Mouse (Mus musculus): ENCODE data around the gene Olfr715. TPM values are rescaled to one million over a fixed set of nuclear protein-coding genes. Genes with fewer than 3 reads are reported as not detected.

The Olfr715 gene
- total RNA-seq (2023), result not detected

DNA sequence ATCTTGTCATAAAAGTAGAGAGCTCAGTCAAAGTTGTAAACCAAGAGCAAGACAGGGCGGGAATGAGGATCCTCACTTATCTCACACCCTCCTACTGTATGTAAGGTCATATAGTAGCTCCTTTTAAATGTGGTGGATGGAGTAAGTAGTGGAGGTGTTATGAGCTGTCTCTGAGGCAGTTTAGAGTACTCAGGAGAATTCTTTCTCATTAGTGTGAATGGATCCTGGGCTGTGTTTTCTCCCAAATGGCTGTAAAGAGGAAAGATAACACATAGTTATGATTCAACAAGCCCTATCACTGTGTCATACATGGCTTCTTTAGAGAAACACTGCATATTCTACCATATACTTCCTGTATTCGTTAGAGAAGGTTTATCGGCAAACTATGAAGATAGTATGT, at the start of gene Olfr715:
TSS of gene Olfr715 (minus strand) at position 101 of the 400 bp plus-strand sequence.

DNA sequence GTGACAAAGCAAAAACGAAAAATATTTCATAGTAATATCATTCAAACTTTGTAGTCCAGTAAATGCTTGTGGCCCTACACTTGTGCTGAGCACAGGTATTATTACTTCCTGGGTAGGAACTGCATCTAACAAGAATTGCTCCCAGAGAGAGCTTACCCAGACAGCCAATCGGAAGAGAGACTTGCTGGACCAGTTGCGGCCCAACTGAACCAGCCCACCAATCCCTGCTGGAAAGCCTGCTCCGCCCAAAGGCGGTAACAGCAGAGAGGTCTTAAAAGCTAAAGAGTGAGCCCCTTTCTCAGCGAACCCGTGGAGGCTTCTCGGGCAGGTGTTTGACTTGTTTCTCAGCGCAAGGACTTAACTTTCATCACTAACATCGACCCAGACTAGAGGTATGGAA, 35.8 kb upstream of the Olfr715 start, which contains the start of gene Nlrp14:
TSS of gene Nlrp14 (plus strand) at position 301 of the 400 bp plus-strand sequence.

DNA sequence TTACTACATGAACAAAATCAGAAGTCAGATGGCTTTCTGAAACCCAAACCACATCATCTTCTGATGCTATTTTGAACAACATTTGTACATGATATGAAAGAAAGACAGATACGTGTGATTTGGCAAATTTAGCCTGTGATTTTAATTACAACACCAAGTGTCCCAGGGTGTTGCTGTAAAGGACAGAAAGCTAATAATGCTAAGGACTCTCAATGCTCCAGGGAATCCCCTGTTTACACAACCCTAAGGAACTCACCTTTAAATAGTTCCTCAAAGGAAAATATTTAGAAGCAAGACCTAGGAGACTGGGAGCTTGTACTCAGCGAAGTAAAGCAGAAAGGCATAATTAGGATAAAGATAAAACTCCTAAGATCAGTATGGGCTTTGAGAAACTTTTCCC, 7.1 kb upstream of the Olfr715 start, which contains the start of gene Olfr716:
TSS of gene Olfr716 (plus strand) at position 301 of the 400 bp plus-strand sequence.

DNA sequence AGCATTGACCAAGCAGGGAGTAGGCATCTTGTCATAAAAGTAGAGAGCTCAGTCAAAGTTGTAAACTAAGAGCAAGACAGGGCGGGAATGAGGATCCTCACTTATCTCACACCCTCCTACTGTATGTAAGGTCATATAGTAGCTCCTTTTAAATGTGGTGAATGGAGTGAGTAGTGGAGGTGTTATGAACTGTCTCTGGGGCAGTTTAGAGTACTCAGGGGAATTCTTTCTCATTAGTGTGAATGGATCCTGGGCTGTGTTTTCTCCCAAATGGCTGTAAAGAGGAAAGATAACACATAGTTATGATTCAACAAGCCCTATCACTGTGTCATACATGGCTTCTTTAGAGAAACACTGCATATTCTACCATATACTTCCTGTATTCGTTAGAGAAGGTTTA, 20.6 kb downstream of the Olfr715 start, which contains the start of gene Olfr715b:
TSS of gene Olfr715b (minus strand) at position 101 of the 400 bp plus-strand sequence.

DNA sequence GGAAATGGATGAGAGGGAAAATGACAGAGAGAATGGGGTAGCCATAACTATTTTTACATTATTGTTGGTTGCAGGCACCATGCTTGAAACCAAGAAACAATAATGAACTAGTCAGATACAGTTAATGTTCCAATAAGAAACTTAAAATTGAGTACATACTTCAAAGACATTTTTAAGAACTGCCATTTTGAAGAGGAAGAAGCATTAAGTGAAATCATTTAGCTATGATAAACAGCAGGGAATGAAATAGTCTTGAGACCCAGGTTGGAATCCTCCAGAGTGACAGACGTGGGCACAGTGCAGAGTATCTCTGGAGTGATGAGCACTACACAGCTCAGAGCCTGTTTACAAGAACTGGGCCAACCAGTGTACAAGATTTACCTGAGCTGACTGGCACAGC, 38.0 kb downstream of the Olfr715 start, which contains the start of gene Olfr17:
TSS of gene Olfr17 (plus strand) at position 301 of the 400 bp plus-strand sequence.

Other genes with a start within 250 kb of the Olfr715 start
- not detected for gene Olfr706, start 242.9 kb downstream of the Olfr715 start, total RNA-seq (2023)
- gene Olfr707, start 229.8 kb downstream of the Olfr715 start, total RNA-seq (2023), result not detected
- not detected for gene Olfr1532-ps1, start 223.1 kb downstream of the Olfr715 start, total RNA-seq (2023)
- gene Olfr709-ps1, start 198.9 kb downstream of the Olfr715 start, total RNA-seq (2023), result under 1 TPM; 0.20 to 0.21 TPM
- not detected for gene Olfr710, start 182.8 kb downstream of the Olfr715 start, total RNA-seq (2023)
- gene Olfr6, start 167.1 kb downstream of the Olfr715 start, total RNA-seq (2023), result not detected
- not detected for gene Olfr711, start 155.6 kb downstream of the Olfr715 start, total RNA-seq (2023)
- gene Olfr2, start 125.0 kb downstream of the Olfr715 start, total RNA-seq (2023), result not detected
- not detected for gene Olfr713, start 99.9 kb downstream of the Olfr715 start, total RNA-seq (2023)
- not detected for gene Olfr714, start 60.1 kb downstream of the Olfr715 start, total RNA-seq (2023)
- not detected for gene Olfr17, start 37.9 kb downstream of the Olfr715 start, total RNA-seq (2023)
- not detected for gene Olfr715b, start 20.7 kb downstream of the Olfr715 start, total RNA-seq (2023)
- gene Olfr716, start 7.2 kb upstream of the Olfr715 start, total RNA-seq (2023), result not detected
- gene Nlrp14, start 35.9 kb upstream of the Olfr715 start, total RNA-seq (2023), result not detected
- not detected for gene Rbmxl2, start 78.4 kb upstream of the Olfr715 start, total RNA-seq (2023)
- gene Syt9, start 239.6 kb upstream of the Olfr715 start, total RNA-seq (2023), result not detected

Measured in T-cell, adult 66 days (primary cell).